Mouse (Mus musculus): ENCODE data around the gene Vmn1r42. TPM values are rescaled to one million over a fixed set of nuclear protein-coding genes. Genes with fewer than 3 reads are reported as not detected.

The Vmn1r42 gene
- not detected in 2 replicates for polyA plus RNA-seq (2012; rRNA removed)

GRCm38 (mm10) chr6:89876313-89876712, at the start of gene Vmn1r42, which contains the start of gene Vmn1r43:
TSS of gene Vmn1r42 (minus strand) at chr6:89876413.
TSS of gene Vmn1r43 (minus strand) at chr6:89876413.

DNA sequence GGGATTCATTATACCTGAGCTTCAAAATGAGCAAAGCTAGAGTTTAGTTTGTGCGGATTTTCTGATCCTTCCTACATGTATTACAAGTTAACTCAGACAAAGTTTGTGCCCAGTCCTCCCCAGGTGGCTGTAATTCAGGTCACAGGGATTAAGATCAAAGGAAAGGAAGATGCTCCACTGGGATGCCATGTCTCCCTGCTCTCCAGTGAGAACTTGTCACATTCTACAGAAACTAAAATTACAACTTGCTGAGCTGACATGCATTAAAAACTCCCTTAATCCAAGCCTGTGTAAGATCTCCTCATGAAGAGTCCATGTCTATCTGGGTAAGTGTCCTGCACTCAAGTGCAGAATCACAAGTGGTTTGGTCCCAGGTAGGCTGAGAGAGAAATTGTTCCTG, 7.1 kb upstream of the Vmn1r42 start, which contains the start of gene Vmn1r44:
TSS of gene Vmn1r44 (plus strand) at position 301 of the 400 bp plus-strand sequence.

Other genes starting within 250 kb of the Vmn1r42 start
- gene Txnrd3, start 232.4 kb downstream of the Vmn1r42 start, polyA plus RNA-seq (2012; rRNA removed): 7.1 and 7.8 TPM in 2 replicates
- gene Vmn1r40, start 168.9 kb downstream of the Vmn1r42 start, polyA plus RNA-seq (2012; rRNA removed): not detected in 2 replicates
- gene Vmn1r41, start 135.6 kb downstream of the Vmn1r42 start, polyA plus RNA-seq (2012; rRNA removed): not detected in 2 replicates
- not detected in 2 replicates for gene Vmn1r43, start within 50 bp of the Vmn1r42 start, polyA plus RNA-seq (2012; rRNA removed)
- not detected in 2 replicates for gene Vmn1r44, start 7.2 kb upstream of the Vmn1r42 start, polyA plus RNA-seq (2012; rRNA removed)
- not detected in 2 replicates for gene Vmn1r45, start 64.2 kb upstream of the Vmn1r42 start, polyA plus RNA-seq (2012; rRNA removed)
- gene Vmn1r46, start 92.9 kb upstream of the Vmn1r42 start, polyA plus RNA-seq (2012; rRNA removed): not detected in 2 replicates
- gene Vmn1r47, start 139.7 kb upstream of the Vmn1r42 start, polyA plus RNA-seq (2012; rRNA removed): not detected in 2 replicates
- not detected in 2 replicates for gene Vmn1r48, start 160.4 kb upstream of the Vmn1r42 start, polyA plus RNA-seq (2012; rRNA removed)
- not detected in 2 replicates for gene Vmn1r49, start 202.1 kb upstream of the Vmn1r42 start, polyA plus RNA-seq (2012; rRNA removed)
- gene Vmn1r50, start 225.0 kb upstream of the Vmn1r42 start, polyA plus RNA-seq (2012; rRNA removed): not detected in 2 replicates
- not detected in 2 replicates for gene Vmn1r51, start 246.2 kb upstream of the Vmn1r42 start, polyA plus RNA-seq (2012; rRNA removed)